Comparison of ENCODE assay signal across 9 mouse cellular contexts in the genomic region with DNA sequence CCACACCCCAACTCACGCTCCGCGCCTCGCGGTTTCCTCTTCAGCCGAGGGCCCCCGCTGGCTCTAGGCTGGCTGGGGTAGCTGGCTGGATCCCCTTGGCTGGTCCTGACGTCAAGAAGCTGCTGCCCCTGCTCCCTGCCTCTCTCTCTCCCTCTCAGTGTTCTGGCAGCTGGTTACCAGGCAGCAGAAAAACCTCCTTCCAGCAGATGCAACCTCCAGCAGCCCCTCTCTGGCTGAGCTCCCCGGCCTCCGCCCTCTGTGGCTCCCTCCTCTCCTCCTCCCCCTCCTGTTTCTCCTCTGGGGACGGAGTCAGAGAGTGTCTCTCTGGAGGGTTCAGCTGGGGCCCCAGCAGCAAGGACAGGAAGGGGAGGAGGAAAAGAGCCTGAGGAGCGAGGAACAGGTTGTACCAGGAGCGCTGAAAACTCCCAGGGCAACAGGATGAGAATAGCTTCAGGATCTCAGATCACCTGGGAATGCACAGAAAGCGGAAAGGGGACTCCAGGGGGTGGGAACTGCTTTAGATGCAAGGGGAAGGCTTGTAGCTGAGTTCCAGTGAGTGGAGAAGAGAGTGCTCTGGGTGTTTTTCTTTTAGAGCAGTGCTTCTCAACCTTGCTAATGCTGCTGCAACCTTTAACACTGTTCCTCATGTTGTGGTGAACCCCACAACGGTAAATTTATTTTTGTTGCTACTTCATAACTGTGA. TPM values are rescaled to one million over a fixed set of nuclear protein-coding genes. Genes with fewer than 3 reads are reported as not detected.
DNase-seq lines count a peak whose midpoint lies in the region; ATAC-seq and TF ChIP-seq lines count a peak whose summit lies in the region.
"Had no signal": no experiment of that assay in that cellular context is flagged by ENCODE, and none has a peak within 500 bp of the region (broad histone marks: within the 10 kb centered on the region; RNA-seq: fewer than 3 reads in every experiment).

Kcna5 (minus strand) TSS at position 205 of the 703 bp plus-strand sequence.

- H3K9me3 ChIP-seq in lung, postnatal 0 days (ENCODE audit: low read length), result no peaks in the 10 kb centered on the region
- H3K9me3 ChIP-seq in embryonic facial prominence, embryonic 14.5 days (ENCODE audit: control insufficient read depth, low read length), result no peaks in the 10 kb centered on the region
- no peaks in the 10 kb centered on the region for H3K9me3 ChIP-seq in heart, embryonic 15.5 days (replicated peaks)
- no peaks in the 10 kb centered on the region for H3K9me3 ChIP-seq in limb, embryonic 15.5 days
- no peaks in the 10 kb centered on the region for H3K9me3 ChIP-seq in stomach, embryonic 14.5 days (ENCODE audit: control insufficient read depth, low read depth, low read length)

- no peaks in the 10 kb centered on the region for H3K4me1 ChIP-seq in lung, postnatal 0 days (ENCODE audit: insufficient read depth, low read depth, low read length)
- no peaks in the 10 kb centered on the region for H3K4me1 ChIP-seq in lung, adult 2 months (ENCODE audit: control insufficient read depth, insufficient read depth, low read length)
- H3K4me1 ChIP-seq in embryonic facial prominence, embryonic 14.5 days (ENCODE audit: control insufficient read depth, insufficient read depth, low read length), result peaks cover 25% of the 10 kb centered on the region
- peaks cover 26% of the 10 kb centered on the region for H3K4me1 ChIP-seq in heart, embryonic 15.5 days (replicated peaks)
- H3K4me1 ChIP-seq in limb, embryonic 15.5 days, result peaks cover 20% of the 10 kb centered on the region
- H3K4me1 ChIP-seq in stomach, embryonic 14.5 days (ENCODE audit: control insufficient read depth, insufficient read depth, low read length), result peaks cover 12% of the 10 kb centered on the region

- peak within 1 kb of the TSS; percentile 32; the same call in 1 of the 2 replicates for H3K4me2 ChIP-seq in lung, postnatal 0 days (replicated peaks; ENCODE audit: low read depth, low read length)
- peak within 1 kb of the TSS; percentile 65 for H3K4me2 ChIP-seq in embryonic facial prominence, embryonic 14.5 days (ENCODE audit: low read depth, low read length)
- peak within 1 kb of the TSS; percentile 70 for H3K4me2 ChIP-seq in heart, embryonic 15.5 days
- H3K4me2 ChIP-seq in limb, embryonic 15.5 days, result peak within 1 kb of the TSS; percentile 62
- H3K4me2 ChIP-seq in stomach, embryonic 14.5 days (replicated peaks; ENCODE audit: low read depth, low read length), result peak within 1 kb of the TSS; percentile 63

- TF ChIP-seq CTCF in lung, postnatal 0 days (IDR thresholded peaks at IDR 0.05), result no peak
- no peak for TF ChIP-seq CTCF in lung, adult 2 months (IDR thresholded peaks at IDR 0.05; ENCODE audit: insufficient read depth, low read length)

- no peaks in the 10 kb centered on the region; the same call in 1 of the 2 replicates for H3K27me3 ChIP-seq in lung, postnatal 0 days (replicated peaks; ENCODE audit: insufficient read depth, low read length)
- H3K27me3 ChIP-seq in embryonic facial prominence, embryonic 14.5 days (replicated peaks; ENCODE audit: control insufficient read depth, insufficient read depth, low read length), result peaks cover 22% of the 10 kb centered on the region
- H3K27me3 ChIP-seq in heart, embryonic 15.5 days, result peaks cover 28% of the 10 kb centered on the region
- peaks cover 20% of the 10 kb centered on the region for H3K27me3 ChIP-seq in limb, embryonic 15.5 days
- no peaks in the 10 kb centered on the region for H3K27me3 ChIP-seq in stomach, embryonic 14.5 days (ENCODE audit: control insufficient read depth, insufficient read depth, low read length)

- H3K4me3 ChIP-seq in lung, postnatal 0 days (ENCODE audit: low read depth, low read length), result no peak within 1 kb of the TSS; the same call in 1 of the 2 replicates
- H3K4me3 ChIP-seq in lung, adult 2 months (replicated peaks; ENCODE audit: extremely low read depth, low read depth, low read length), result no peak within 1 kb of the TSS
- peak within 1 kb of the TSS; percentile 33 for H3K4me3 ChIP-seq in embryonic facial prominence, embryonic 14.5 days (ENCODE audit: low read depth, low read length)
- peak within 1 kb of the TSS; percentile 46 for H3K4me3 ChIP-seq in heart, embryonic 15.5 days
- H3K4me3 ChIP-seq in limb, embryonic 15.5 days, result peak within 1 kb of the TSS; percentile 30
- peak within 1 kb of the TSS; percentile 15 for H3K4me3 ChIP-seq in stomach, embryonic 14.5 days (ENCODE audit: low read depth, low read length)

- peak; percentile 43 for DNase-seq in lung, postnatal 0 days (ENCODE audit: low spot score)
- no peak for DNase-seq in lung, adult 2 months
- DNase-seq in embryonic facial prominence, embryonic 14.5 days (ENCODE audit: low spot score), result peak; percentile 86
- DNase-seq in spleen, adult 12 weeks (ENCODE audit: low spot score), result no peak
- DNase-seq in cerebellum, adult 18-20 months, result no peak

- H3K36me3 ChIP-seq in lung, postnatal 0 days (ENCODE audit: insufficient read depth, low read length), result no peaks in the 10 kb centered on the region
- H3K36me3 ChIP-seq in embryonic facial prominence, embryonic 14.5 days (ENCODE audit: control insufficient read depth, insufficient read depth, low read length), result no peaks in the 10 kb centered on the region
- H3K36me3 ChIP-seq in heart, embryonic 15.5 days, result no peaks in the 10 kb centered on the region
- no peaks in the 10 kb centered on the region for H3K36me3 ChIP-seq in limb, embryonic 15.5 days
- no peaks in the 10 kb centered on the region for H3K36me3 ChIP-seq in stomach, embryonic 14.5 days (ENCODE audit: control insufficient read depth, insufficient read depth, low read length)

- no peak for TF ChIP-seq POLR2A in lung, adult 2 months (IDR thresholded peaks at IDR 0.05; ENCODE audit: borderline replicate concordance, extremely low read depth, low read depth, low read length)

- ATAC-seq in lung, postnatal 0 days, result peak; percentile 68
- peak; percentile 89 for ATAC-seq in embryonic facial prominence, embryonic 14.5 days (ENCODE audit: low read depth)
- peak; percentile 65; the same call in 1 of the 2 replicates for ATAC-seq in heart, embryonic 15.5 days (replicated peaks; ENCODE audit: insufficient number of reproducible peaks, insufficient read depth, low FRiP score, low read depth)
- ATAC-seq in limb, embryonic 15.5 days (ENCODE audit: insufficient number of reproducible peaks, low FRiP score, low TSS enrichment, low read depth), result peak; percentile 65
- peak; percentile 78 for ATAC-seq in stomach, embryonic 14.5 days (ENCODE audit: insufficient number of reproducible peaks, insufficient read depth, low FRiP score, low read depth)

- TF ChIP-seq EP300 in lung, postnatal 0 days (IDR thresholded peaks at IDR 0.05), result no peak

- H3K9ac ChIP-seq in lung, postnatal 0 days (replicated peaks; ENCODE audit: low read depth), result no peak within 1 kb of the TSS
- peak within 1 kb of the TSS; percentile 61 for H3K9ac ChIP-seq in embryonic facial prominence, embryonic 14.5 days (ENCODE audit: low read depth, low read length)
- peak within 1 kb of the TSS; percentile 47 for H3K9ac ChIP-seq in heart, embryonic 15.5 days
- peak within 1 kb of the TSS; percentile 14; the same call in 1 of the 2 replicates for H3K9ac ChIP-seq in limb, embryonic 15.5 days
- H3K9ac ChIP-seq in stomach, embryonic 14.5 days (replicated peaks; ENCODE audit: low read depth, low read length), result peak within 1 kb of the TSS; percentile 45
- H3K9ac ChIP-seq: liver, embryonic 14.5 days had no signal

- 1% methylated on average over 15 of the region's 15 CpGs for WGBS in lung, postnatal 0 days
- WGBS in lung, adult 2 months, result 6% methylated on average over 15 of the region's 15 CpGs
- WGBS in embryonic facial prominence, embryonic 14.5 days, result 1% methylated on average over 14 of the region's 15 CpGs
- under 1% methylated on average over 15 of the region's 15 CpGs for WGBS in heart, embryonic 15.5 days
- under 1% methylated on average over 15 of the region's 15 CpGs for WGBS in limb, embryonic 15.5 days
- under 1% methylated on average over 15 of the region's 15 CpGs for WGBS in stomach, embryonic 14.5 days

- no peak within 1 kb of the TSS for H3K27ac ChIP-seq in lung, postnatal 0 days (ENCODE audit: low read length)
- peak within 1 kb of the TSS; percentile 49 for H3K27ac ChIP-seq in embryonic facial prominence, embryonic 14.5 days (replicated peaks; ENCODE audit: low read depth, low read length)
- H3K27ac ChIP-seq in heart, embryonic 15.5 days, result peak within 1 kb of the TSS; percentile 70
- peak within 1 kb of the TSS; percentile 60 for H3K27ac ChIP-seq in limb, embryonic 15.5 days
- H3K27ac ChIP-seq in stomach, embryonic 14.5 days (ENCODE audit: low read length), result peak within 1 kb of the TSS; percentile 89
- H3K27ac ChIP-seq: liver, embryonic 14.5 days had no signal

RNA-seq across cellular contexts. Expression of gene Kcna5, which starts in this region (rescaled TPM):
- polyA plus RNA-seq in lung, postnatal 0 days (2015; fragmentation: Nextera tagmentation; extraction: Ambion mirVana), result 1.5 TPM in 2 replicates
- polyA plus RNA-seq in lung, adult 2 months (2012; rRNA removed), result 1.1 and 1.4 TPM in 2 replicates
- polyA plus RNA-seq in embryonic facial prominence, embryonic 14.5 days (2014; fragmentation: Nextera tagmentation; extraction: Ambion mirVana), result 6.8 and 7.7 TPM in 2 replicates
- 7.4 and 7.5 TPM in 2 replicates for polyA plus RNA-seq in heart, embryonic 15.5 days (2015; fragmentation: Nextera tagmentation; extraction: Ambion mirVana)
- polyA plus RNA-seq in limb, embryonic 15.5 days (2015; fragmentation: Nextera tagmentation; extraction: Ambion mirVana), result 4.2 and 4.7 TPM in 2 replicates
- 12.0 and 12.2 TPM in 2 replicates for polyA plus RNA-seq in stomach, embryonic 14.5 days (2014; fragmentation: Nextera tagmentation; extraction: Ambion mirVana)

Comparison
In these comparisons a context has a peak if more than half of its experiments do, and no peak if none do; other contexts are left out.
1. DNase-seq: peak in lung, postnatal 0 days (single experiment) and embryonic facial prominence, embryonic 14.5 days (single experiment); none in lung, adult 2 months (single experiment), spleen, adult 12 weeks (single experiment) and cerebellum, adult 18-20 months (0 of 2).
2. H3K4me3 ChIP-seq: peak in embryonic facial prominence, embryonic 14.5 days (single experiment), heart, embryonic 15.5 days (single experiment), limb, embryonic 15.5 days (single experiment) and stomach, embryonic 14.5 days (single experiment); none in lung, postnatal 0 days (single experiment) and lung, adult 2 months (single experiment).
3. Peak in every context shown above with its lines, with median percentiles within 50 percentile points of each other: ATAC-seq and H3K4me2 ChIP-seq.